Mouse (Mus musculus): ENCODE results near the gene Hist1h3g.

Hist1h3g gene

GRCm38 (mm10) chr13:23515826-23516620 is 19.2 kb upstream of the Hist1h3g start:
- no peak for DNase-seq (ENCODE audit: low read depth, low spot score)

GRCm38 (mm10) chr13:23516822-23517602 is 18.2 kb upstream of the Hist1h3g start:
- DNase-seq (ENCODE audit: low read depth, low spot score), result peak; percentile 79

GRCm38 (mm10) chr13:23517603-23518294 is 17.5 kb upstream of the Hist1h3g start:
- peak; percentile 90 for DNase-seq (ENCODE audit: low read depth, low spot score)

- DNase-seq (ENCODE audit: low read depth, low spot score), result no peak
These were observed 17.0 kb upstream of the Hist1h3g start for GRCm38 (mm10) chr13:23518295-23518603.

DNA sequence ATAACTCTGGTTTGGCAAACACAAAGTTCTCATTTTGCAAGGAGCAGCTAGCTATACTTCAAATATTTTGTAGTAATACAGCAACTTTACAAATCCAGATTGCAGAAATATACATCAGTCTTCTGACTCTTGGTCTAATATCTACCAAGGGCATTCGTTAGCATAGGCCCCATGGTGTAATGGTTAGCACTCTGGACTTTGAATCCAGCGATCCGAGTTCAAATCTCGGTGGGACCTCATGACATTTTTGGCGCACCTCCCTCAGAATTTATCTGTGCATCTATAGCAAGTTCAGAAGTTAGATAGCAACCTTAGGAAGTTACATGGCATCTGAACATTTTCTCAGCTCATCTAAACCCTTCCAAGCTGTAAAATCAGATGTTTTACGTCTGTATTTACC is 16.3 kb upstream of the Hist1h3g start:
- peak; percentile 87 for DNase-seq (ENCODE audit: low read depth, low spot score)

GRCm38 (mm10) chr13:23519416-23519815 is 15.8 kb upstream of the Hist1h3g start:
- DNase-seq (ENCODE audit: low read depth, low spot score), result peak; percentile 86

DNA sequence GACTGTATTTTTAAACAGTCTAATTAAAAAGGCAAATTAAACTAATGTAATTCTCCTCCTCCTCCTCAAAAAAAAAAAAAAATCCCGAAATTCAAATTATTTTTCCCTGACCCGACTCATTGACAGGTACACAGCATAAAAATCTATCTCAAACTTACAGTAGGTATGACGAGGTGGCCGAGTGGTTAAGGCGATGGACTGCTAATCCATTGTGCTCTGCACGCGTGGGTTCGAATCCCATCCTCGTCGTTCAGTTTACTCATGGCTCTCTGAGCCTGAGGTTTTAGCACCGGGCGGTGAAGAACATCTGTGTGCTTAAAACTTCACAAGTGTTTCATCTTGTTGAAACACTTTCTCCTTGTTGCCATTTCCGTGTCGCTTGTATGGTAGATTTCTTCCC is 13.5 kb upstream of the Hist1h3g start:
- DNase-seq (ENCODE audit: low read depth, low spot score), result peak; percentile 83

DNA sequence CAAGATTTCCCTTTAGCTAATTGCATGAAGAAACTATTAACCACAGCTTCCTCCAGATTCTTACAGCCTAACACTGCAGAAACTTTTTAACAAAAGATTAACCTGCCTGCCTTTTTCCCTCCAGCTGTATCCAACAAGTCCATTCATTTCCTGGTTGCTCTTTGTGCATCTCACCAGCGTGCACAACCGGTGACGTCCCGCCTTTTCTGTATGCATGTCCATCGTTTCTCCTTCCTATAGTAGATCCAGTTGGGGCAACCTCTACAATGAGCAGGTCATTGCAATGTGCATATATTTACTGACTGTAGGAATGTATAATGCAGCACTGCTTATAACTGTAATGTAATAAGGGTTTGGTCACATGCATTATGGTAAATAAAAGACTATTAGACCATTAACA is 11.2 kb upstream of the Hist1h3g start:
- DNase-seq (ENCODE audit: low read depth, low spot score), result no peak

DNA sequence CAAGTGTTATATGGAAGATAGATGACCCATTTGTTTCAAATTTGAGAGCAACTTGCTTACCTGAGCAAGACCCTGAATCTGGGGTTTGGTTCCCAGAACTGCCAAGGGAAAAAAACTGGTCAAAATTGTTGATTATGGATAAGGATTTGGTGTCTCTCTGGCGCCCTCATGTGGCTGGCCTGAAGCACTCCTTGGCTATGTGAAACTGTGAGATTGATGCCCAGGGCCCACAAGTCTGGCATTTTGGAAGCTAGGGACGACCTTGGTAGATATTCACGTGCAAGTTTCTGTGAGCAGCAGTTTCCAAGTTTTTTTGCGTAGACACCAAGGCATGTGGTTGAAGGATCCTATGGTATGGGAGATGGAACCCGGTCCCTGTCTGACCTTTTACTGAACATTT is 10.6 kb upstream of the Hist1h3g start:
- peak; percentile 93 for DNase-seq (ENCODE audit: low read depth, low spot score)

DNA sequence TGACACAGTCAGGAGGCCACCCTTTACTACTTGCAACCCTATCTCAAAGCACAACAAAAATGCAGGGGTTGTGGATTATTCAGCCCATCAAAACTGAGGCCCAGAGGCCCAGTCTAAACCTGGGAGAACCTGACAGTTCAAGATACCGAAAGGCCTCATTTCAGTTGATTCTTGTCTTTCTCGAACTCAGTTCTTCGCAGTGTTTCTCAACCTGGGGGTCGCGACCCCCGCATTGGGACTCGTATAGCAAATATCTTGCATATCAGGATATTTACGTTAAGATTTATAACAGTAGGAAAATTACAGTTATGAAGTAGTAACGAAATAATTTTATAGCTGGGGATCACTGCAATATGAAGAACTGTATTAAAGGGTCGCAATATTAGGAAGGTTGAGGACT is 9.3 kb upstream of the Hist1h3g start:
- no peak for DNase-seq (ENCODE audit: low read depth, low spot score)

GRCm38 (mm10) chr13:23526312-23526711 is 8.9 kb upstream of the Hist1h3g start:
- DNase-seq (ENCODE audit: low read depth, low spot score), result peak; percentile 92

GRCm38 (mm10) chr13:23529005-23529404 is 6.2 kb upstream of the Hist1h3g start:
- no peak for DNase-seq (ENCODE audit: low read depth, low spot score)

DNA sequence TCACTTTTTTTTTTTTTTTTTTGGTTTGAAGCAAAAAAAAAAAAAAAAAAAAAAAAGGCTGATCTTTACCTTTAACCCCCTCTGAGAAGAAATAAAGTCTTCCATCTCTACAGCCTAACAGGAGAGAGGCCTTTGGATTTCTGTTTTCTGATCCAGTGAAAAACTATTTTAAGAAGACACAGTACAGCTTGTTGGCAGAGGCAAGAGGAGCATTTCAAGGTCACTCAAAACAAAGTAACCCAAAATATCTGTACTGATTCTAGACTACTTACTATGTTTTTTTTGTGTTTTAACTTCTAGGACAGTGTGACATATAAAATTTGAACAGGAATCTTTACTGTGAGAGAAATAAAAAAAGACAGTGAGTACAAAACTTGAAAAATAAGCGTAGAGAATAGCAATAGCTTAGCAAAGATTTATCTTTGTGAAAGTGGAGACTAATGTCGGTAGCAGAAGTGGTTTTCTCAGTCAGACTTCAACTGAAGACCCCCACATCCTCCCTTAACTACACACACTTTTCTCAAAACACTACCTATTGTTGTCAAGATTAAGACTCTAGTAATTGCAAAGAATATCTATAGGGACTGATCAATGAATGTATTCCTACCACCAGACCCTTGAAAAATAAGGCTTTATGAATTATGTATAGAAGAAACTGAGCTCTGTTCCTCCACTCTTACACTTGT is 5.6 kb upstream of the Hist1h3g start:
- no peak for DNase-seq (ENCODE audit: low read depth, low spot score)

GRCm38 (mm10) chr13:23530181-23530900 is 4.9 kb upstream of the Hist1h3g start:
- no peak for DNase-seq (ENCODE audit: low read depth, low spot score)

DNA sequence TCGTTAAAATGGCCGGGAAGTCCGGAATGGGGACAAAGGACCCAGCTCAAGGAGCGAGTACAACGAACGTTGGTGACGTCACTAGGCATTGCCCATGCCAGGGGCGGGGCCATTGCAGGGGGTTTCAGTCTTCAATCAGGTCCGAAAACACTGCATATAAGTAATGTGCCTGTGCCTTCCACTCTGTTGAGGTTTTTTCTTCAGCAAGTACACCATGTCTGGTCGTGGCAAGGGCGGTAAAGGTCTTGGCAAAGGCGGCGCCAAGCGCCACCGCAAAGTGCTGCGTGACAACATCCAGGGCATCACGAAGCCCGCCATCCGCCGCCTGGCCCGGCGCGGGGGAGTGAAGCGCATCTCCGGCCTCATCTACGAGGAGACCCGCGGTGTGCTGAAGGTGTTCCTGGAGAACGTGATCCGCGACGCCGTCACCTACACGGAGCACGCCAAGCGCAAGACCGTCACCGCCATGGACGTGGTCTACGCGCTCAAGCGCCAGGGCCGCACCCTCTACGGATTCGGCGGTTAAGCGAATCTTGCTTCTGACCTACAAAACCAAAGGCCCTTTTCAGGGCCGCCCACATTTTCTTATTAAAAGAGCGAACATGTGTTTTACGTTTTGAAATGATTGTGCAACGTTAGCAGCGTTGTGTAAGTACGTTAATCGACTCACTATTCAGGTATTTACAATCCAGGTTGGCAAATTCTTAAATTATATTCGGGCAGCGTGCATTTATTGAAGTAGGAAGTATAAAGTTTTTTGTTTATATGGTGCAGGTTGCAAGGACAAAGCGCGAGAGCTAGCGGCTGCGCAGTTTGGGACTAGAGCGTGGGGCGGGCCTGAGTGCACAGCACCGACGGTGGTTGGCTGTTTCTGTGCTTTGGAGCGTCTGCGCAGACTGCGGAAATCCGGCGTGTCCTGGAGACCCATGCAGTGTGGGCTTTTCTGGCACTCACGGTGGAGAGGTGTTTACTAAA is 4.0 kb upstream of the Hist1h3g start, which contains the start of gene Hist1h4h:
Gene Hist1h4h, plus strand, starts transcription at position 150 of the 975 bp plus-strand sequence.
- peak; percentile 98 for DNase-seq (ENCODE audit: low read depth, low spot score)

- no peak for DNase-seq (ENCODE audit: low read depth, low spot score)
These were observed 2.8 kb upstream of the Hist1h3g start for GRCm38 (mm10) chr13:23532262-23533075.

DNA sequence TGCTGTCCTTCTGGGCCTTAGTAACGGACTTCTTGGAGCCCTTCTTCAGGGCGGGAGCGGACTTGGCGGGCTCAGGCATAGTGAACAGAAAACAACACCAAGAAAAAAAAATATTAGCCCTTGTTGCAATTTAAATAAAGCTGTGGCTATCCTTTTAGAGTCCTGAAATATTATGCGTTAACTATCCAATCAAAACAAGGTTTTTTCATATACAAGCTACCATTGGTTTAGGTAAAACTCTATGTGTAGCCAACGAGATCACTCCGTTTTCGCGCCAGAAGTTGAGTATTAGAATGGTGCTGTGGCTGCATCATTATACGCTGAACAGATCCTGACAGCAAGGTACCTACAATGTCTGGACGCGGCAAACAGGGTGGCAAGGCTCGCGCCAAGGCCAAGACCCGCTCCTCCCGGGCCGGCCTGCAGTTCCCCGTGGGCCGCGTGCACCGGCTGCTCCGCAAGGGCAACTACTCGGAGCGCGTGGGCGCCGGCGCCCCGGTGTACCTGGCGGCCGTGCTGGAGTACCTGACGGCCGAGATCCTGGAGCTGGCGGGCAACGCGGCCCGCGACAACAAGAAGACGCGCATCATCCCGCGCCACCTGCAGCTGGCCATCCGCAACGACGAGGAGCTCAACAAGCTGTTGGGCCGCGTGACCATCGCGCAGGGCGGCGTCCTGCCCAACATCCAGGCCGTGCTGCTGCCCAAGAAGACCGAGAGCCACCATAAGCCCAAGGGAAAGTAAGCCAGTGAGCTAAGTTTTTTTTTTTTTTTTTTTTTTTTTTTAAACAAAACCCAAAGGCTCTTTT is 1.5 kb upstream of the Hist1h3g start, which contains the start of gene Hist1h2af:
Gene Hist1h2af, plus strand, starts transcription at position 347 of the 808 bp plus-strand sequence.
- DNase-seq (ENCODE audit: low read depth, low spot score), result peak; percentile 91

All from mesoderm, embryonic 11.5 days (tissue).